Mouse (Mus musculus) brain, adult 2 months (tissue): ENCODE measurements at regions not wholly inside any gene's neighbourhood (a gene's known extent, or its start where the extent isn't known, plus 50 kb on each side); places are given as distances from the start of the nearest gene placed in this dataset.
A peak's percentile ranks its signal among the peaks of the same experiment; 100 is the strongest.

Source experiments
- DNase-seq: peaks from one replicate; pipeline ENCODE4 v3.0.0; 2011; ENCODE audit warnings: low read depth, low spot score

GRCm38 (mm10) chr8:97477098-97477457 lies 1588.7 kb upstream of the Got2 start:
- DNase-seq: peak; percentile 3

- DNase-seq: no peak
Observed at GRCm38 (mm10) chr8:97476430-97477097, 1588.2 kb upstream of the Got2 start.

GRCm38 (mm10) chr8:97473326-97473725 lies 1585.0 kb upstream of the Got2 start:
- no peak for DNase-seq

GRCm38 (mm10) chr8:97461478-97461877 lies 1573.1 kb upstream of the Got2 start:
- no peak for DNase-seq

GRCm38 (mm10) chr8:97447696-97448095 lies 1559.3 kb upstream of the Got2 start:
- DNase-seq: no peak

GRCm38 (mm10) chr8:97441483-97441882 lies 1553.1 kb upstream of the Got2 start:
- no peak for DNase-seq

GRCm38 (mm10) chr8:97433584-97433983 lies 1545.2 kb upstream of the Got2 start:
- no peak for DNase-seq

GRCm38 (mm10) chr8:97431467-97431866 lies 1543.1 kb upstream of the Got2 start:
- DNase-seq: no peak

- no peak for DNase-seq
Observed at GRCm38 (mm10) chr8:97422331-97422730, 1534.0 kb upstream of the Got2 start.

- DNase-seq: peak; percentile 26
Observed at GRCm38 (mm10) chr8:97414742-97415141, 1526.4 kb upstream of the Got2 start.

GRCm38 (mm10) chr8:97403308-97403707 lies 1515.0 kb upstream of the Got2 start:
- no peak for DNase-seq

GRCm38 (mm10) chr8:97397327-97397719 lies 1509.0 kb upstream of the Got2 start:
- DNase-seq: no peak

- peak; percentile 40 for DNase-seq
Observed at GRCm38 (mm10) chr8:97396634-97397326, 1508.4 kb upstream of the Got2 start.

GRCm38 (mm10) chr8:97389651-97390050 lies 1501.3 kb upstream of the Got2 start:
- DNase-seq: peak; percentile 56

GRCm38 (mm10) chr8:97389149-97389548 lies 1500.8 kb upstream of the Got2 start:
- peak; percentile 12 for DNase-seq

- no peak for DNase-seq
Observed at GRCm38 (mm10) chr8:97374911-97375771, 1486.8 kb upstream of the Got2 start.

GRCm38 (mm10) chr8:97346630-97347029 lies 1458.3 kb upstream of the Got2 start:
- DNase-seq: peak; percentile 47

- no peak for DNase-seq
Observed at GRCm38 (mm10) chr8:97315497-97315896, 1427.2 kb upstream of the Got2 start.

- DNase-seq: no peak
Observed at GRCm38 (mm10) chr8:97308304-97308703, 1420.0 kb upstream of the Got2 start.

- no peak for DNase-seq
Observed at GRCm38 (mm10) chr8:97270582-97270981, 1382.2 kb upstream of the Got2 start.

- DNase-seq: peak; percentile 17
Observed at GRCm38 (mm10) chr8:97260964-97261363, 1372.6 kb upstream of the Got2 start.

GRCm38 (mm10) chr8:97254169-97254568 lies 1365.8 kb upstream of the Got2 start:
- no peak for DNase-seq
